Mouse (Mus musculus) CH12.LX (cell line): ENCODE results near the gene Cdc37l1.

ENCODE experiments used
- CTCF ChIP-seq, 2 experiments: IDR thresholded peaks in 1 of 2; conservative IDR thresholded peaks in 1 of 2; 2 replicates each; pipeline ENCODE4 v1.5.1; 2011 to 2012; ENCODE audit warnings: low read depth in 2 of 2, low read length in 2 of 2, improper control_type of control experiment in 1 of 2, inconsistent platforms in 1 of 2, mild to moderate bottlenecking in 1 of 2, moderate library complexity in 1 of 2
- EP300 ChIP-seq: IDR thresholded peaks from 2 replicates; pipeline ENCODE4 v1.6.1; 2011; ENCODE audit warnings: low read length, improper control_type of control experiment
- HCFC1 ChIP-seq: IDR thresholded peaks from 2 replicates; pipeline ENCODE4 v1.6.1; 2012; ENCODE audit warnings: low read depth, mild to moderate bottlenecking, inconsistent platforms, low read length, improper control_type of control experiment
- IRF4 ChIP-seq: IDR thresholded peaks from 2 replicates; pipeline ENCODE4 v1.6.1; 2014; ENCODE audit warnings: low read depth, mild to moderate bottlenecking, inconsistent platforms, low read length, improper control_type of control experiment
- KAT2A ChIP-seq: IDR thresholded peaks from 2 replicates; pipeline ENCODE4 v1.6.1; 2012; ENCODE audit warnings: low read length, improper control_type of control experiment, inconsistent platforms; ENCODE audit not compliant: insufficient replicate concordance
- MAFK ChIP-seq: IDR thresholded peaks from 2 replicates; pipeline ENCODE4 v1.6.1; 2011; ENCODE audit warnings: low read length, improper control_type of control experiment; ENCODE audit not compliant: insufficient replicate concordance
- MAX ChIP-seq: IDR thresholded peaks from 2 replicates; pipeline ENCODE4 v1.6.1; 2011; ENCODE audit warnings: low read length, improper control_type of control experiment
- MAZ ChIP-seq: IDR thresholded peaks from 2 replicates; pipeline ENCODE4 v1.6.1; 2012; ENCODE audit warnings: low read depth, mild to moderate bottlenecking, inconsistent platforms, low read length, improper control_type of control experiment, moderate library complexity
- PAX5 ChIP-seq: IDR thresholded peaks from 2 replicates; pipeline ENCODE4 v1.6.1; 2012; ENCODE audit warnings: low read length, inconsistent platforms, mixed read lengths
- POLR2A ChIP-seq: IDR thresholded peaks from 2 replicates; pipeline ENCODE4 v1.6.1; 2011; ENCODE audit warnings: low read depth, mild to moderate bottlenecking, improper control_type of control experiment, low read length
- RCOR1 ChIP-seq: conservative IDR thresholded peaks from 2 replicates; pipeline ENCODE4 v1.6.1; 2012; ENCODE audit warnings: low read depth, mild to moderate bottlenecking, inconsistent platforms, low read length, improper control_type of control experiment
- SIN3A ChIP-seq: IDR thresholded peaks from 2 replicates; pipeline ENCODE4 v1.6.1; 2012; ENCODE audit warnings: low read length, improper control_type of control experiment, inconsistent platforms
- TCF12 ChIP-seq: IDR thresholded peaks from 2 replicates; pipeline ENCODE4 v1.6.1; 2014; ENCODE audit warnings: low read depth, mild to moderate bottlenecking, inconsistent platforms, low read length, improper control_type of control experiment
- ZC3H11A ChIP-seq: IDR thresholded peaks from 2 replicates; pipeline ENCODE4 v1.6.1; 2012; ENCODE audit warnings: low read depth, mild to moderate bottlenecking, inconsistent platforms, low read length, improper control_type of control experiment

GRCm38 (mm10) chr19:28991391-28991790, 1.2 kb downstream of the Cdc37l1 start:
- no peak for TF ChIP-seq ZC3H11A
- TF ChIP-seq CTCF (conservative IDR thresholded peaks at IDR 0.05 in 1 of 2, IDR thresholded peaks at IDR 0.05 in 1 of 2; ENCODE audit: low read depth in 2 of 2, low read length in 2 of 2) = no peak
- TF ChIP-seq PAX5 = no peak
- TF ChIP-seq HCFC1 = no peak
- no peak for TF ChIP-seq TCF12
- no peak for TF ChIP-seq MAZ
- peak; percentile 75; the same call in 1 of the 2 replicates for TF ChIP-seq IRF4
- 0 out of 2 replicates have a peak, but pooled peaks have one; percentile 23 for TF ChIP-seq MAFK
- 0 out of 2 replicates have a peak, but pooled peaks have one; percentile 43 for TF ChIP-seq EP300
- TF ChIP-seq RCOR1 = no peak
- no peak for TF ChIP-seq MAX
- TF ChIP-seq KAT2A = no peak
- TF ChIP-seq POLR2A = no peak
- peak; percentile 66; the same call in 1 of the 2 replicates for TF ChIP-seq SIN3A
